Mouse (Mus musculus): ENCODE measurements around the gene Gm27029.

Gene Gm27029

DNA sequence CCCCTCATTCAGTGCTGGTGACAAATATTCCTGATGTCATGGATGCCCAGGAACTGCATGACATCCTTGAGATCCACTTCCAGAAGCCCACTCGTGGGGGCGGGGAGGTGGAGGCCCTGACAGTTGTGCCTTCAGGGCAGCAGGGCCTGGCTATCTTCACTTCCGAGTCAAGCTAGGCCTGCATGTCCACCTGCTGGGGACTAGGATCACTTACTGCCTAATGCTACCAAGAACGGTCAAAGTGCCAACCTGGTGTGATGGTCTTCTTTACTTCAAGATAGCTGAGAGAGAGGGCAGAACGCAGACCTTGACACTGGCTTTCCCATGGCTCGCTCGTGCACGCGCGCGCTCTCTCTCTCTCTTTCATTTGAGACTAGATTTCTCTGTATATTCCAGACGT is 33.6 kb upstream of the Gm27029 start:
- in situ Hi-C loops (cut with MboI; ENCODE audit: unreplicated experiment in 2 of 2) = no loop called here

- in situ Hi-C loops (cut with MboI; ENCODE audit: unreplicated experiment in 2 of 2) = no loop called here
Measured at GRCm38 (mm10) chr11:101457631-101458030, 33.0 kb upstream of the Gm27029 start.

DNA sequence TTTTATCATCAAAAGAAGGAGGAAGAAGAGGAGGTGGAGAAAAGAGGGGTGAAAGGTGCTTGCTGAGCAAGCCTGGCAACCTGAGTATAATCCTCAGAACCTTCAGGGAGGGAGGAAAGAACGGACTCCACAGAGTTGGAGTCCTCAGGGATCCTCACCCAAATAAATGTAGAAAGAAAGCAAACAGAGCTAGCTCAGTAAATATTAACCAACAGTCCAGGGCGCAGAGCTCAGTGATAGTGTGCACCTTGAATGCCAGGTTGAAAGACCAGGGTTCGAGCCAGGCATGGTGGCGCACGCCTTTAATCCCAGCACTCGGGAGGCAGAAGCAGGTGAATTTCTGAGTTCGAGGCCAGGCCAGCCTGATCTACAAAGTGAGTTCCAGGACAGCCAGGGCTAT is 31.0 kb upstream of the Gm27029 start:
- in situ Hi-C loops (cut with MboI; ENCODE audit: unreplicated experiment in 2 of 2) = no loop called here

DNA sequence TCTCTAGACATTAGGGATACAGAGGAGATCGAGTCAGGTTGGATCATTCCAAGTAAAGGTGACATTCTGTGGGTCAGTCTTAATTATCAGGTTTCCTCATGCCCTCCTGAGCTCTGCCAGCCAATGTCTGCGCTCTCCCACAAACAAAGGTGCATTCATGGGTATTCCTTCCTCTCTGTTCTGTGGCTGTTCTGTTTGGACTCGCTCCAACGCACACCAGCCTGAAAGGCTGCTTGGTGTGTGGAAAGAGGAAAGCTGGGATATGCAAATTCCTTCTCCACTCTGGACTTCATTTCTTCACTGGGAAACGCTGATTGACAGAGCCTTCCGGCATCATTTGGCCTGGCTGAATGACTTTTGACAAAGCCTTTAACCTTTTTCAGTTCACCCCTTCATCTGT is 30.1 kb upstream of the Gm27029 start:
- in situ Hi-C loops (cut with MboI; ENCODE audit: unreplicated experiment in 2 of 2) = no loop called here

DNA sequence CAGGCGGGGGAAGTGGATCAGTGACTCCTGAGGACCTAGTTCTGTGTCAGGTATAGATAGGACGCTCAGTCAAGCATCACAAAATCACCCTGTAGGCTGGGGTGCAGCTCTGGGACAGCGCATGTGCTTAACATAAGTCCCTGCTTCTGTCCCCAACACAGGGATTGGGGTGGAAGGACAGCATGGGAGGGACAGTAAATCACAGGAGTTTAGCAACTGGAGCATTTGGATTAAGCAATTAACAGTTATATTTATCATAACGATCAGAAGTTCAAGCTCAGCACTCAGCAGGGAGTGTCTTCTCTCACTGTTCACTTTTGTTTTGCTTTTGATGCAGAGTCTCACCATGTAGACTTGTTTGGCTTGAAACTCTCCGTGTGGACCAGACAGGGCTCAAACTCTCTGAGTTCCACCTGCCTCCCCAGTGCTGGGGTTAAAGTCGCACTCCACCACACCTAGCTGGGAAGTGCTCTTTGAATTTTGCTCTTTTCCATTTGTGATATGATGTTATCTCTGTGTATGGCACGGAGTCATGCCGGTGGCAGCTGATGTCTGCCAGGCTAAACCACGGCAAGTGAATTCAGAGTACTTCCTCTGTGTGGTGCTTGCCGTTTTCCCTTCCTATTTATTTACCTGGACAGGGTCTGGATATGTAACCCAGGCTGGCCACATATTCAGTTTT is 27.6 kb upstream of the Gm27029 start:
- in situ Hi-C loops (cut with MboI; ENCODE audit: unreplicated experiment in 2 of 2) = no loop called here

GRCm38 (mm10) chr11:101451536-101451935 is 26.9 kb upstream of the Gm27029 start:
- in situ Hi-C loops (cut with MboI; ENCODE audit: unreplicated experiment in 2 of 2) = no loop called here

GRCm38 (mm10) chr11:101450394-101450793 is 25.8 kb upstream of the Gm27029 start:
- in situ Hi-C loops (cut with MboI; ENCODE audit: unreplicated experiment in 2 of 2) = no loop called here

DNA sequence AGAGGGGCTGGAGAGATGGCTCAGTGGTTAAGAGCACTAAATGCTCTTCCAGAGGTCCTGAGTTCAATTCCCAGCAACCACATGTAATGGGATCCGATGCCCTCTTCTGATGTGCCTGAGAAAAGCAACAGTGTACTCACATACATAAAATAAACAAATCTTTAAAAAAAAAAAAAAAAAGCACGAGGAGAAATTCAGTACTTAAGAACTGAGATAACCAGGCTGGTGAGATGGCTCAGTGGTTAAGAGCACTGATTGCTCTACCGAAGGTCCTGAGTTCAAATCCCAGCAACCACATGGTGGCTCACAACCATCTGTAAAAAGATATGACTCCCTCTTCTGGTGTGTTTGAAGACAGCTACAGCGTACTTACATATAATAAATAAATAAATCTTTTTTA is 25.0 kb upstream of the Gm27029 start:
- in situ Hi-C loops (cut with MboI; ENCODE audit: unreplicated experiment in 2 of 2) = loop anchor here in 1 of 2 experiments (25.0 kb wide), 1 partner anchor 362 kb away; the partner anchor contains the start of genes Coasy, Hsd17b1, Mlx and Psmc3ip

- in situ Hi-C loops (cut with MboI; ENCODE audit: unreplicated experiment in 2 of 2) = loop anchor here in 1 of 2 experiments (25.0 kb wide), 1 partner anchor 362 kb away; the partner anchor contains the start of genes Coasy, Hsd17b1, Mlx and Psmc3ip
Measured at GRCm38 (mm10) chr11:101448899-101449298, 24.3 kb upstream of the Gm27029 start.

- in situ Hi-C loops (cut with MboI; ENCODE audit: unreplicated experiment in 2 of 2) = loop anchor here in 1 of 2 experiments (25.0 kb wide), 1 partner anchor 361 kb away; the partner anchor contains the start of genes Coasy, Hsd17b1, Mlx and Psmc3ip
Measured at GRCm38 (mm10) chr11:101448274-101448746, 23.7 kb upstream of the Gm27029 start, which contains the start of gene Ifi35. Gene Ifi35 (plus strand): TSS chr11:101448407.

DNA sequence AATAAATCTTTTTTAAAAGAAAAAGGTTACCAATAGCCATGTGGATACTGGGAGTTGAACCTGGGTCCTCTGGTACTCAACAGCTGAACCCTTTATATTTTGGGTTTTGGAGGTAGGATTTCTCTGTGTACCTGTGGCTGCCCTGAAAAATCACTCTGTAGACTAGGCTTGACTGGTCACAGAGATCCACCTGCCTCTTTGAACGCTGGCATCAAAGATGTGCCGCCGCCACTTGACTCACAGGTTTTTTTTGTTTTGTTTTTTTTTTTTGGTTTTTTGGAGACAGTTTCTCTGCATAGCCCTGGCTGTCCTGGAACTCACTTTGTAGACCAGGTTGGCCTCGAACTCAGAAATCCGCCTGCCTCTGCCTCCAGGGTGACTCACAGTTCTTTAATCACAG is 23.2 kb upstream of the Gm27029 start:
- in situ Hi-C loops (cut with MboI; ENCODE audit: unreplicated experiment in 2 of 2) = loop anchor here in 1 of 2 experiments (25.0 kb wide), 1 partner anchor 360 kb away; the partner anchor contains the start of genes Coasy, Hsd17b1, Mlx and Psmc3ip

DNA sequence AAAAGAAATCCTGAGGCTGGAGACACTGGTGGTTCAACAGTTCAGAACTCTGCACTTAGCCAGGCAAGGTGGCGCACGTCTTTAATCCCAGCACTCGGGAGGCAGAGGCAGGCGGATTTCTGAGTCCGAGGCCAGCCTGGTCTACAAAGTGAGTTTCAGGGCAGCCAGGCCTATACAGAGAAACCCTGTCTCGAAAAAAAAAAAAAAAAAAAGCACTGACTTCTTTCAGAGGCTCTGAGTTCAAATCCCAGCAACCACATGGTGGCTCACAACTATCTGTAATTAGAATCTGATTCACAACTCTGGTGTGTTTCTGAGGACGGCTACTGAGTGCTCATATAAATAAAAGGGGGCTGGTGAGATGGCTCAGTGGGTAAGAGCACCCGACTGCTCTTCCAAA is 22.3 kb upstream of the Gm27029 start:
- in situ Hi-C loops (cut with MboI; ENCODE audit: unreplicated experiment in 2 of 2) = loop anchor here in 1 of 2 experiments (25.0 kb wide), 1 partner anchor 360 kb away; the partner anchor contains the start of genes Coasy, Hsd17b1, Mlx and Psmc3ip

DNA sequence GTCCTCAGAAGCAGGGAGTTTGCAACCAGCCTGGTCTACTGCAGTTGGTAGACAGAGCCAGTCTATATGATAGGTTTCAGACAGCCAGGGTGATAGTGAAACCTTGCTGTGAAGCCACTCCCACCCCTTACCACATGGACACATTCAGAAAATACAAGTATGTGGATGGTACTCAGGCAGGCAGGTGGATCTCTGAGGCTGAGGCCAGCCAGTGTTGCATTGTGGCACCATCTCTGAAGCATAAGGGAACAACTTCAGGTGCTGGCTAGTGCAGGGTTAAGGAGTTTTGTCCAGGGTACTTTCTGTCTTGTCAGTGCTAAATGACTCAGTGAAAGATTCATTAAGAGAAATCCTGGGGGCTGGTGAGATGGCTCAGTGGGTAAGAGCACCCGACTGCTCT is 21.7 kb upstream of the Gm27029 start:
- in situ Hi-C loops (cut with MboI; ENCODE audit: unreplicated experiment in 2 of 2) = loop anchor here in 1 of 2 experiments (25.0 kb wide), 1 partner anchor 359 kb away; the partner anchor contains the start of genes Coasy, Hsd17b1, Mlx and Psmc3ip

GRCm38 (mm10) chr11:101442760-101443159 is 18.2 kb upstream of the Gm27029 start:
- in situ Hi-C loops (cut with MboI; ENCODE audit: unreplicated experiment in 2 of 2) = loop anchor here in 1 of 2 experiments (25.0 kb wide), 1 partner anchor 355 kb away; the partner anchor contains the start of genes Coasy, Hsd17b1, Mlx and Psmc3ip

DNA sequence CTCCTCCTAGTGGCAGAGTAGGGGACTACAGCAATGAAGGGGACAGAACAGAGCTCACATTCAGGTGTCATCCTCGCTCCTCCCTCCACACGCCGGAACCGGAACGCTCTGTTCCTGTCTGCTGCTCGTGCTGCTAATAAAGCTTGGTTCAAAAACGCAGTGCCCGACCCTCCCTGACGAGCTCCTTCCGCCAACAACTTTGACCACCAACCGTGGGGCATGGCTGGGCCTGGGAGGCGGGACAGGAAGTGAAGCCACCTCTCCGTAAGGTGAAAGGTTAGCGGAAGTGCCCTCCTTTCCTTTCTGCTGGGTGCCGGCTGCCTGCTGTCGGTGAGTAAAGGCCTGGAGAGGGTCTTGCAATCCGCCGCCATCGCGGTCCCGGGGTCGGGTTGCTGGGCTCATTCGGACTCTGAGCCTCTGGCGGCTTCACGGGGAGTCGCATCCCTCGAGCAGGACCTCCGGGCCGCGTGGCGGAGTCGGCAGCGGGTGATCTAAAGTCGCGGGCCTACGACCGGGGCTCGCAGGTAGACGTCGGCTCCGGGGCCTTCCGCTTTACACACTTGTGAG is 17.6 kb upstream of the Gm27029 start, which contains the start of gene Rpl27:
TSS of gene Rpl27 (plus strand) at position 172 of the 567 bp plus-strand sequence.
- in situ Hi-C loops (cut with MboI; ENCODE audit: unreplicated experiment in 2 of 2) = loop anchor here in 1 of 2 experiments (25.0 kb wide), 1 partner anchor 355 kb away; the partner anchor contains the start of genes Coasy, Hsd17b1, Mlx and Psmc3ip

DNA sequence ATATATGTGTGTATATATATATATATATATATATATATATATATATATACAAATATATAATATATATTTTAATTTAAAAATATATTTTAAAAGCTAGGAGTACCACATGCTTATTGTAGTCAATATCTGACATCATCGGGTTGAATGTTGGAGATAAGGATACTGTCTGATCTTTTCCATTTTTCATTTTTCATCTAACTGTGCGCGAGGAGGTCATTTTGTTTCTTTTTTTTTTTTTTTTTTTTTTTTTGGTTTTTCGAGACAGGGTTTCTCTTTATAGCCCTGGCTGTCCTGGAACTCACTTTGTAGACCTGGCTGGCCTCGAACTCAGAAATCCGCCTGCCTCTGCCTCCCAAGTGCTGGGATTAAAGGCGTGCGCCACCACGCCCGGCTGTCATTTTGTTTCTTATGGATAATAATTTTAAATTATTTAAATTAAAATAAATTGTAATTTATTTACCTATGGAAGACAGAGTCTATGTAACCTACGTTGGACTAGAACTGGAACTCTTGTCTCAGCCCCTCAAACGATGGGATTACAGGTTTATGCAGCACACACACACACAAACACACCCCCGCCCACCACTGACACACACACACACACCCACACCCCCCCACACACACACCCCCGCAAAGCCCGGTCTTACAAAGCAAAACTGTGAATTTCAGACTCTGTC is 17.0 kb upstream of the Gm27029 start:
- in situ Hi-C loops (cut with MboI; ENCODE audit: unreplicated experiment in 2 of 2) = loop anchor here in 1 of 2 experiments (25.0 kb wide), 1 partner anchor 354 kb away; the partner anchor contains the start of genes Coasy, Hsd17b1, Mlx and Psmc3ip

DNA sequence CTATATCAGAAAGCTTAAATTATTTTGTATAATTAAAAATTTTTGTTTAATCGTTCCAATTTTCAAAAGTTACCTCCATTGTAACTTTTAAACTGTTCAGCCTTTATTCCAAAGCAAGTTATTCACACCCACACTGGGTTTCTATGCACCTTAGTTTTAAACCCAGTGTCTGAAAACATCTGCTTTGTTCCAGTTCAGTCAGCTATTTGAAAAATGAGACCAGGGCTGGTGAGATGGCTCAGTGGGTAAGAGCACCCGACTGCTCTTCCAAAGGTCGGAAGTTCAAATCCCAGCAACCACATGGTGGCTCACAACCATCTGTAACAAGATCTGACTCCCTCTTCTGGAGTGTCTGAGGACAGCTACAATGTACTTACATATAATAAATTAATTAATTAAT is 13.4 kb upstream of the Gm27029 start:
- in situ Hi-C loops (cut with MboI; ENCODE audit: unreplicated experiment in 2 of 2) = loop anchor here in 1 of 2 experiments (10.0 to 25.0 kb wide), 2 partner anchors 113 to 351 kb away; partner anchors contain the start of genes Aoc2, Coasy, Hsd17b1 and Mlx

GRCm38 (mm10) chr11:101436916-101437315 is 12.3 kb upstream of the Gm27029 start:
- in situ Hi-C loops (cut with MboI; ENCODE audit: unreplicated experiment in 2 of 2) = loop anchor here in 1 of 2 experiments (10.0 to 25.0 kb wide), 2 partner anchors 112 to 350 kb away; partner anchors contain the start of genes Aoc2, Coasy, Hsd17b1 and Mlx

DNA sequence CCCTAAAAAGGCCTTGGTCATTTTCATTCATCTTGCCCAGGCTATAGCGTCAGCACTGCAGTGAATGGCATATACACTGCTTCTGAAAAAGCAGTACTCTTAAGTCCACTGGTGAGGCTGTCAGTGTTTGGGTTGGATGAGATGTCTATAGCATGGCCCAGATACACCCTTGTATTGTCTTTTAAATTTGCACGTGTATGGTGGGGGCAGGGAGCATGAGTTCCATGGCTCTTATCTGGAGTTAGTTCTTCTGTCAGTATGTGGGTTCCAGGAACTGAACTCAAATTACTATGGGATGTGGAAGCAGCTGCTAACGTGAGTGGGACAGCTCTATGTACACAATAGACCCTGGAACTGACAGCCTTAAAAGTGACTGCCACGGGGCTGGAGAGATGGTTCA is 11.2 kb upstream of the Gm27029 start:
- in situ Hi-C loops (cut with MboI; ENCODE audit: unreplicated experiment in 2 of 2) = loop anchor here in 1 of 2 experiments (10.0 to 25.0 kb wide), 2 partner anchors 111 to 349 kb away; partner anchors contain the start of genes Aoc2, Coasy, Hsd17b1 and Mlx

- in situ Hi-C loops (cut with MboI; ENCODE audit: unreplicated experiment in 2 of 2) = loop anchor here in 1 of 2 experiments (10.0 to 25.0 kb wide), 2 partner anchors 109 to 346 kb away; partner anchors contain the start of genes Aoc2, Coasy, Hsd17b1 and Mlx
Measured at GRCm38 (mm10) chr11:101433396-101433795, 8.8 kb upstream of the Gm27029 start.
